ENCODE assay signal across 35 mouse cellular contexts in genomic region chr7:79835196-79835595, GRCm38 (mm10). TPM values are rescaled to one million over a fixed set of nuclear protein-coding genes. Genes with fewer than 3 reads are reported as not detected.
"Had no signal": no experiment of that assay in that cellular context is flagged by ENCODE, and none has a peak within 500 bp of the region (broad histone marks: within the 10 kb centered on the region; RNA-seq: fewer than 3 reads in every experiment).

No protein-coding gene starts in this region.

- H3K4me3 ChIP-seq: limb, embryonic 10.5 days; limb, embryonic 12.5 days; limb, embryonic 13.5 days; limb, embryonic 15.5 days; liver, embryonic 12.5 days; liver, embryonic 13.5 days; liver, embryonic 15.5 days; lung, embryonic 15.5 days; megakaryocyte, embryonic 14.5 days; midbrain, embryonic 10.5 days; midbrain, embryonic 12.5 days; midbrain, embryonic 13.5 days; midbrain, embryonic 15.5 days; myocyte had no signal

- H3K4me2 ChIP-seq: limb, embryonic 12.5 days; limb, embryonic 13.5 days; limb, embryonic 15.5 days; liver, embryonic 11.5 days; liver, embryonic 12.5 days; liver, embryonic 13.5 days; liver, embryonic 15.5 days; lung, embryonic 14.5 days; lung, embryonic 15.5 days; midbrain, embryonic 11.5 days; midbrain, embryonic 12.5 days; midbrain, embryonic 13.5 days; midbrain, embryonic 15.5 days had no signal

- H3K36me3 ChIP-seq: liver, embryonic 12.5 days; liver, embryonic 13.5 days; lung, embryonic 15.5 days; midbrain, embryonic 10.5 days; midbrain, embryonic 12.5 days; midbrain, embryonic 13.5 days; midbrain, embryonic 15.5 days had no signal

- ATAC-seq: liver, embryonic 12.5 days; liver, postnatal 0 days; lung, postnatal 0 days; midbrain, embryonic 13.5 days; midbrain, embryonic 15.5 days; midbrain, embryonic 16.5 days had no signal

- H3K9me3 ChIP-seq: limb, embryonic 10.5 days; limb, embryonic 12.5 days; limb, embryonic 13.5 days; limb, embryonic 15.5 days; liver, embryonic 12.5 days; liver, embryonic 13.5 days; liver, embryonic 15.5 days; lung, embryonic 15.5 days; megakaryocyte, embryonic 14.5 days; midbrain, embryonic 10.5 days; midbrain, embryonic 12.5 days; midbrain, embryonic 13.5 days; midbrain, embryonic 15.5 days had no signal

- H3K27ac ChIP-seq: limb, embryonic 10.5 days; limb, embryonic 12.5 days; limb, embryonic 13.5 days; limb, embryonic 15.5 days; liver, embryonic 12.5 days; liver, embryonic 13.5 days; liver, embryonic 14.5 days; liver, embryonic 15.5 days; lung, embryonic 15.5 days; macrophage; midbrain, embryonic 10.5 days; midbrain, embryonic 12.5 days; midbrain, embryonic 13.5 days; midbrain, embryonic 15.5 days had no signal

- H3K27me3 ChIP-seq: limb, embryonic 12.5 days; limb, embryonic 13.5 days; limb, embryonic 15.5 days; liver, embryonic 12.5 days; liver, embryonic 13.5 days; liver, embryonic 15.5 days; lung, embryonic 15.5 days; midbrain, embryonic 12.5 days; midbrain, embryonic 13.5 days; midbrain, embryonic 15.5 days had no signal

- H3K4me1 ChIP-seq: limb, embryonic 10.5 days; limb, embryonic 12.5 days; limb, embryonic 13.5 days; liver, embryonic 12.5 days; liver, embryonic 13.5 days; liver, embryonic 15.5 days; megakaryocyte, embryonic 14.5 days; midbrain, embryonic 10.5 days; midbrain, embryonic 12.5 days; midbrain, embryonic 13.5 days; midbrain, embryonic 15.5 days had no signal

- DNase-seq: left cerebral cortex, postnatal 4 days; liver; liver, embryonic 13.5 days; liver, postnatal 0 days; lung, adult 18-20 months; lung, adult 2 months; lung, embryonic 14.5 days; lung, postnatal 10 days; lung, postnatal 14 days; lung, postnatal 36 days; lung, postnatal 4 days; midbrain, embryonic 14.5 days had no signal

- H3K9ac ChIP-seq: limb, embryonic 12.5 days; limb, embryonic 13.5 days; limb, embryonic 15.5 days; liver, embryonic 12.5 days; liver, embryonic 13.5 days; liver, embryonic 14.5 days; liver, embryonic 15.5 days; liver, postnatal 0 days; lung, embryonic 14.5 days; lung, embryonic 15.5 days; midbrain, embryonic 12.5 days; midbrain, embryonic 13.5 days; midbrain, embryonic 15.5 days had no signal

RNA-seq across cellular contexts. Expression of gene Mesp2, which starts 24.7 kb away (rescaled TPM):
- polyA plus RNA-seq: liver, embryonic 15.5 days; macrophage; myocyte had no signal

RNA-seq across cellular contexts. Expression of gene Mesp1, which starts 41.6 kb away (rescaled TPM):
- polyA plus RNA-seq: limb, embryonic 10.5 days; limb, embryonic 11.5 days; limb, embryonic 12.5 days; limb, embryonic 13.5 days; liver, adult 2 months; liver, embryonic 11.5 days; liver, embryonic 12.5 days; liver, embryonic 13.5 days; liver, embryonic 15.5 days; liver, embryonic 16.5 days; liver, postnatal 0 days; lung, embryonic 14.5 days; lung, embryonic 15.5 days; lung, embryonic 16.5 days; macrophage; midbrain, embryonic 11.5 days; midbrain, embryonic 12.5 days; midbrain, embryonic 13.5 days; midbrain, embryonic 15.5 days; myocyte had no signal
